Mouse (Mus musculus) NIH3T3 (cell line): ENCODE measurements around the gene Atp2b4.

Source experiments
- DNase-seq: peaks from one replicate; pipeline ENCODE4 v3.0.0-alpha.2; 2012; ENCODE audit warnings: low read depth

Gene Atp2b4

GRCm38 (mm10) chr1:133798821-133799415 lies 1.9 kb downstream of the Atp2b4 start:
- DNase-seq: no peak

DNA sequence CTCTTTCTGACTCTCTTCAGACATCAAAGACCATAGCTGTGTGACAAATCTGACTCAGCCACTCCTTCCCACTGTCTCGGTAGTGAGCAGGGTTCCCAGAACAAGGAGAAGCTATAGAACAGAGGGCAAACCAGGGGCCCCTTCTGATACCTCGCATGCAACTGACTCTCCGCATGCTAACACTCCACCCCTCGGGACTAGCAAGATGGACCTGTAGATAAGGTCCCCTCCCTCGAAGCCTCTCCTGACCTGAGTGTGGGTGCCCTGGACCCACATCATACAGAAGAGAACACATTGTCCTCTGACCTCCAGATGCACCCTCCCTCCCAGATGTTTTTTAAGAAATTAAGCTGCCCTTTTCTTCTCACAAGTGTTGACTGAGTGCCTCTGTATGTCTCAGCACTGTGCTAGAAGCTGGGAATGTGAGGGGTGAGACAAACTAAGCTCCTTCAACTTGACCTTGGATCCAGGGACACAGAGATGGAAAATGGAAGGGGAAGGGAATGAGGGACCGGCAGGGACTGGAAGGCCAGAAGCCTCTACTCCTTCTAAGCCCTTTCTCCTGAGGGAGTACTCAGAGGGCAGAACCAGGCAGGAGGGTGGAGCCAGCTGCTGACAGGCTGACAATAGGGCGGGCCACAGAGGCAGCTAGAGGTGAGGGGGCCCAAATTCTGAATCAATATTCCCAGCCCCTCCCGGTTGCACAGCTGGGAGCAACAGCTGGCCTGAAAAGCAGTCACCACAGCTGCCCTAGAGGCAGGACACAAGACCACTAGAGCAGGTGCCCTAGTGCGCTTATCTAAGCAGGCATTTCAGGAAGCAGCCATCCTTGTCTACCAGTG lies 2.6 kb downstream of the Atp2b4 start:
- no peak for DNase-seq

GRCm38 (mm10) chr1:133797327-133797978 lies 3.4 kb downstream of the Atp2b4 start:
- no peak for DNase-seq

DNA sequence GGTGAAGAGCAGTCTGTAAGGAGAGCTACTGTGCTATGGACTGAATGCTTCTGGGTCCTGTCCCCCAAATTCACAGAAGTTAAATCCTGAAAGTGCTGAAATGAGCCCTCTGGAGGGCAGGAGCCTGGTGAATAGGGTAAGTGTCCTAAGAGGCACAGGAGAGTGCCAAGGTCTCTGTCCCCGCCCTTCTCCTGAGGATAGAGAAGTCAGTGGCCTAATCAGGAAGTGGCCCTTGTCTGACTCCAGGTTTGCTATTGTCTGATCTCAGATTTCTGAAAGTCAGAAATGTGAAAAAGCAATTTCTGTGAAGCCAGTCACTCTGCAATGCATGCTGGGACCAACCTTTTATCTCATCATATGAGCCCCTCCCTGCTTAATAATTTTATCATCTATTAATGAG lies 7.2 kb downstream of the Atp2b4 start:
- no peak for DNase-seq

DNA sequence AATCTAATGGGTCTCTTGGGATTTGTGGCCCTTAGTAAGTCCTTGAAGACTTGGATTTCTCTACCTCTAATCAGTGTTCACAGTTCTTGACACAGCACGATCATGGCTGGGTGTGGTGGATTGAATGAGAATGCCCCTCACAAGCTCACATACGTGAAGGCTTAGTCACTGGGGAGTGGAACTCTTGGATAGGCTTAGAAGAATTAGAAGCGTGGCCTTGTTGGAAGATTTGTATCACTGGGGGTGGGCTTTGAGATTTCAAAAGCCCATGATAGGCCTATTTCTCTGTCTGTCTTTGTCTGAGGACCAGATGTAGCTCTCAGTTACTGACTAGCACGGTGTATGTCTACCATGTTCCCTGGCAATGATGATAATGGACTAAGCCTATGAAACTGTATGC lies 10.8 kb downstream of the Atp2b4 start:
- DNase-seq: peak; percentile 43

- no peak for DNase-seq
These were observed 12.0 kb downstream of the Atp2b4 start for GRCm38 (mm10) chr1:133788864-133789263.

DNA sequence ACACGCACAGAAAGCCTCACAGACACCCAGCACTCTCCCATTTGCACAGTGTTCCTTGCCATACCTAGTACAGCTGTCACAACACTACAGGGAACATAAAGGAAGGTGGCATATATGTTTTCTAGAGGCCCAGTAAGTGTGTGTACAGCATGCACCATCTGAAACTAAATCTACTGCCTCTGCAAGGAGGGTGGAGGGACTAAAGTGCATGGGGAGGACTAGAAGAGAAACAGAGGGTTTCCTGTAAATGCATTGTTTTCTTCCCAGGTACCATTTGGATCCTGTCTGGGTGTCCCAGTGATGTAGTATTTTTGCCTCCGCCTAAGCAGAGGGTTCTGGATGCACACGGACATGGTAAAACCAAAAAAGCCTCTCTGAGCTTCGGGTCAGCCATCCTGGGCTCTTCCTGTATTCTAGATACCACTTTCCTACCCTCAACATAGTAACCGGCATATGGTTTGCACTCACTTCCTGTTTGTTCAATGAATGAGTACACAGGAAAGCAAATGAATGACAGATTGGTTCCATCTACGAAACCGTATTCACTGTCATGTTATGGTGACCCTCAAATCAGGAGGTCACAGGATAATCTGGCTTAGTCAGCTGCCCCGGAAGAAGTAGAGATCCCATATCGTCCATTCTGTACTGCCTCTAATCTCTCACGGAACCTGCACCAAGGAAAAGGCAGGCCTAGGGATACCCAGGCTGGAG lies 13.2 kb downstream of the Atp2b4 start:
- no peak for DNase-seq

- DNase-seq: peak; percentile 22
These were observed 16.2 kb downstream of the Atp2b4 start for GRCm38 (mm10) chr1:133784621-133785020.

DNA sequence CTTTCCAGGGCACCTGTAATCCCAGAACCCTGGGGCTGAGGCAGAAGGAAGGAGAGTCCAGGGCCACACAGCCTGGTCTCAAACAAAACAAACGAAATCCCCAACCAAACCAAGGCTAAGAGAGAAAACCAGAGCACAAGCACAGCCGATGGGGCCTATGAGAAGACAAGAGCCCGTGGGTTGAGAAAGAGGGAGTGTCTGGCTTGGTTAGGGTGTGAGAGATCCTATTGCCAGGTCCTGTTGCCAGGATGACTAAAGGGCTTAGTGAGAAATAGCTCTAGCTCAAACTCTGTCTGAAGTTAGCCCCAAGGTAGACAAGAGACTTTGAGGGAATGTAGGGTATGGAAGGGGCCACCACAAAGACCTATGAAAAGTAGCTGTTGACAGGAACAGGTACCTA lies 19.3 kb downstream of the Atp2b4 start:
- DNase-seq: peak; percentile 48

DNA sequence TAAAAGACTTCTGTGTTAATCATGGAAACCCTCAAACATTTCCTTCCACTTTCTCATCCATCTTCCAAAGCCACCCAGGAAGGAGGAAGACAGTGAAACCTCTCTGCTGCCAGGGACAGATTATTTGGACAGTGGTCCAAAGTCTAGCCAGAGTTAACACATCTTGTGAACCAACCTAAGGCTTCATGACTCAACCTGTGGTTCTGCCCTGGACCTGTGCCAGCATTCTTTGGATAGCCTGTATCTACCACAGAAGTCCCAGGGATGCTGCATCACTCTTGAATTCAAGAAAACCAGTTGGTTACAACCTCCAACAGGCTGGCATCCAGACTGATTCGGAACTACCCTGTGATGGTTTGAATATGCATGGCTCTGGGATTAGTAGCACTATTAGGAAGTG lies 21.8 kb downstream of the Atp2b4 start:
- DNase-seq: peak; percentile 90

GRCm38 (mm10) chr1:133777651-133778231 lies 23.1 kb downstream of the Atp2b4 start:
- peak; percentile 73 for DNase-seq

- DNase-seq: no peak
These were observed 28.3 kb downstream of the Atp2b4 start for GRCm38 (mm10) chr1:133772553-133772952.

- DNase-seq: no peak
These were observed 28.9 kb downstream of the Atp2b4 start for GRCm38 (mm10) chr1:133771831-133772399.

- no peak for DNase-seq
These were observed 32.8 kb downstream of the Atp2b4 start for GRCm38 (mm10) chr1:133767994-133768393.

- DNase-seq: peak; percentile 26
These were observed 33.8 kb downstream of the Atp2b4 start for GRCm38 (mm10) chr1:133766901-133767529.

DNA sequence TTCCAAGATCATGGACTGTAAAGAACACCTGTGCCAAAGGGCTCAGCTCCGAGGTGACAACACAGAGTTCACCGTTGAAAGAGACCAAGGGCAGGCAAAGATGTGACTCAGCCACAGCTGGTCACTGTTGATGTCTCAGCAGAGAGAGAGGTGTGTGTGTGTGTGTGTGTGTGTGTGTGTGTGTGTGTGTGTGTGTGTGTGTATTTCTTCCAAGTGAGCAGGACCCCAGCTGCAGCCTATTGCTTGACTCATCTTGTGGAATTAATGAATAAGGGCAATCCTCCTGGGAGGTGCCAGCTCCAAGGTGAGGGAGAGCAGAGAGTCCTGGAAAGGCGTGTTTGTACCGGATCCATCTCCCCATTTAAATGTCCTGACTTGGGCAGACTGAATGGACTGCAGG lies 35.5 kb downstream of the Atp2b4 start:
- DNase-seq: peak; percentile 17

GRCm38 (mm10) chr1:133762946-133763422 lies 37.9 kb downstream of the Atp2b4 start:
- peak; percentile 7 for DNase-seq

- DNase-seq: no peak
These were observed 39.6 kb downstream of the Atp2b4 start for GRCm38 (mm10) chr1:133761278-133761677.

- DNase-seq: no peak
These were observed 46.4 kb downstream of the Atp2b4 start for GRCm38 (mm10) chr1:133754317-133754868.

GRCm38 (mm10) chr1:133753325-133753724 lies 47.5 kb downstream of the Atp2b4 start:
- no peak for DNase-seq

DNA sequence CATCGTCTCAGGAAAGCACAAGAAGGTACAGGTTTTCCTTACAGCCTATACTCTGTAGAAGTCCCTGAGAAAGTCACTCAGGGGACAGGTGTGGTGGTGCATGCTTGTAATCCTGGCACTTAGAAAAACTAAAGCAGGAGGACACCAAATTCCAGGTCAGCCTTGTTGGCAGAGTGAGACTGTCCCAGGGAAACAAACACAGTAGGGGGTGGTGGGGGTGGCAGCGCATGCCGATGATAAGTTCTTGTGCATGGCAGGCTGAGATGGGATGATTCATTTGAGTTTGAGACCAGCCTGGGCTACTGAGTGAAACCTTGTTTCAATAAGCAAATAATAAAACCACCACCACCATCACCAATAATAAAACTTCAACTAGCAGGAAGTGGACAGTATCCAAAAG lies 49.2 kb downstream of the Atp2b4 start:
- no peak for DNase-seq
